Mouse (Mus musculus) megakaryocyte, embryonic 14.5 days (primary cell): ENCODE measurements around the gene Rad50. TPM values are rescaled to one million over a fixed set of nuclear protein-coding genes. Genes with fewer than 3 reads are reported as not detected.
A peak's percentile ranks its signal among the peaks of the same experiment; 100 is the strongest.

ENCODE experiments used
- H3K27me3 ChIP-seq: replicated peaks from 2 replicates; pipeline ENCODE3; 2012; ENCODE audit warnings: inconsistent platforms
- H3K36me3 ChIP-seq: replicated peaks from 2 replicates; pipeline ENCODE3; 2012; ENCODE audit warnings: low read length, inconsistent platforms, mixed read lengths
- H3K4me1 ChIP-seq: 2 replicates; pipeline ENCODE4 v1.6.1; 2012; ENCODE audit warnings: inconsistent platforms
- H3K4me3 ChIP-seq: replicated peaks from 2 replicates; pipeline ENCODE3; 2012; ENCODE audit warnings: moderate library complexity, mild to moderate bottlenecking, inconsistent platforms
- H3K9me3 ChIP-seq: 2 replicates; pipeline ENCODE4 v1.6.1; 2012; ENCODE audit warnings: inconsistent platforms
- FLI1 ChIP-seq: IDR thresholded peaks from 2 replicates; pipeline ENCODE4 v1.6.1; 2012; ENCODE audit warnings: low read length, inconsistent platforms, mixed read lengths
- GATA1 ChIP-seq: IDR thresholded peaks from 3 replicates; pipeline ENCODE4 v1.6.1; 2012; ENCODE audit warnings: mixed read lengths, low read length, inconsistent platforms, borderline replicate concordance
- polyA plus RNA-seq: library from polyadenylated mRNA; stranded (reverse); fragments of >175 nt; gene quantifications from 2 replicates; pipeline ENCODE4 v1.2.3, GENCODE M21; 2012; ENCODE audit warnings: low replicate concordance; ENCODE audit not compliant: insufficient read depth

Rad50 gene
- polyA plus RNA-seq, 1 experiment, result 3.2 TPM

GRCm38 (mm10) chr11:53636183-53636646 lies 70.9 kb downstream of the Rad50 start:
- Histone ChIP-seq H3K36me3 (no peaks in the 10 kb centered on the region), H3K4me3 (peak overlapping the region; percentile 73), H3K9me3 (no peaks in the 10 kb centered on the region), H3K4me1 (peaks cover 51% of the 10 kb centered on the region), H3K27me3 (peaks cover 16% of the 10 kb centered on the region)
- TF ChIP-seq FLI1 (no peak), GATA1 (no peak)

- no peaks in the 10 kb centered on the region for H3K9me3 ChIP-seq
- H3K36me3 ChIP-seq, result no peaks in the 10 kb centered on the region
- no peak for TF ChIP-seq GATA1
- TF ChIP-seq FLI1, result no peak
- H3K27me3 ChIP-seq, result peaks cover 16% of the 10 kb centered on the region
- peaks cover 53% of the 10 kb centered on the region for H3K4me1 ChIP-seq
- peak overlapping the region; percentile 73 for H3K4me3 ChIP-seq
Measured at GRCm38 (mm10) chr11:53635590-53636182, 71.4 kb downstream of the Rad50 start.

GRCm38 (mm10) chr11:53634556-53634955 lies 72.6 kb downstream of the Rad50 start, which contains the start of gene Il13:
Gene Il13, minus strand, starts transcription at chr11:53634702.
- Histone ChIP-seq H3K4me1 (peaks cover 59% of the 10 kb centered on the region), H3K9me3 (no peaks in the 10 kb centered on the region), H3K27me3 (peaks cover 19% of the 10 kb centered on the region), H3K36me3 (no peaks in the 10 kb centered on the region), H3K4me3 (no peak within 1 kb of the TSS)
- TF ChIP-seq FLI1 (no peak), GATA1 (no peak)

GRCm38 (mm10) chr11:53633644-53634043 lies 73.5 kb downstream of the Rad50 start:
- Histone ChIP-seq H3K27me3 (peaks cover 19% of the 10 kb centered on the region), H3K36me3 (no peaks in the 10 kb centered on the region), H3K4me1 (peaks cover 56% of the 10 kb centered on the region), H3K9me3 (no peaks in the 10 kb centered on the region), H3K4me3 (no peak overlapping the region)
- TF ChIP-seq FLI1 (no peak), GATA1 (no peak)

- Histone ChIP-seq H3K4me1 (peaks cover 58% of the 10 kb centered on the region), H3K36me3 (no peaks in the 10 kb centered on the region), H3K4me3 (no peak overlapping the region), H3K9me3 (no peaks in the 10 kb centered on the region), H3K27me3 (peaks cover 18% of the 10 kb centered on the region)
- no peak for TF ChIP-seq GATA1
- no peak for TF ChIP-seq FLI1
Measured at GRCm38 (mm10) chr11:53632122-53632733, 74.9 kb downstream of the Rad50 start.

- Histone ChIP-seq H3K4me1 (peaks cover 44% of the 10 kb centered on the region), H3K36me3 (peaks cover 9% of the 10 kb centered on the region), H3K9me3 (peaks cover 10% of the 10 kb centered on the region), H3K4me3 (no peak overlapping the region), H3K27me3 (peaks cover 4% of the 10 kb centered on the region)
- TF ChIP-seq FLI1 (no peak), GATA1 (no peak)
Measured at GRCm38 (mm10) chr11:53627859-53628258, 79.3 kb downstream of the Rad50 start.

- TF ChIP-seq FLI1 (no peak), GATA1 (no peak)
- Histone ChIP-seq H3K27me3 (peaks cover 4% of the 10 kb centered on the region), H3K36me3 (peaks cover 9% of the 10 kb centered on the region), H3K9me3 (peaks cover 10% of the 10 kb centered on the region), H3K4me1 (peaks cover 46% of the 10 kb centered on the region), H3K4me3 (no peak overlapping the region)
Measured at GRCm38 (mm10) chr11:53626802-53627373, 80.2 kb downstream of the Rad50 start.

- TF ChIP-seq GATA1 (no peak), FLI1 (no peak)
- no peak overlapping the region for H3K4me3 ChIP-seq
- H3K27me3 ChIP-seq, result peaks cover 2% of the 10 kb centered on the region
- H3K9me3 ChIP-seq, result peaks cover 10% of the 10 kb centered on the region
- H3K36me3 ChIP-seq, result peaks cover 9% of the 10 kb centered on the region
- H3K4me1 ChIP-seq, result peaks cover 52% of the 10 kb centered on the region
Measured at GRCm38 (mm10) chr11:53624124-53624523, 83.0 kb downstream of the Rad50 start.

- peaks cover 2% of the 10 kb centered on the region for H3K27me3 ChIP-seq
- peaks cover 10% of the 10 kb centered on the region for H3K9me3 ChIP-seq
- peaks cover 56% of the 10 kb centered on the region for H3K4me1 ChIP-seq
- TF ChIP-seq GATA1, result no peak
- TF ChIP-seq FLI1, result no peak
- peak overlapping the region; percentile 28 for H3K4me3 ChIP-seq
- peaks cover 9% of the 10 kb centered on the region for H3K36me3 ChIP-seq
Measured at GRCm38 (mm10) chr11:53623573-53623972, 83.5 kb downstream of the Rad50 start.

GRCm38 (mm10) chr11:53622440-53622806 lies 84.7 kb downstream of the Rad50 start:
- peaks cover 59% of the 10 kb centered on the region for H3K4me1 ChIP-seq
- peaks cover 10% of the 10 kb centered on the region for H3K9me3 ChIP-seq
- no peak overlapping the region for H3K4me3 ChIP-seq
- TF ChIP-seq GATA1 (no peak), FLI1 (no peak)
- H3K27me3 ChIP-seq, result peaks cover 2% of the 10 kb centered on the region
- H3K36me3 ChIP-seq, result peaks cover 9% of the 10 kb centered on the region
